Mouse (Mus musculus): ENCODE results near the gene Capg. TPM values are rescaled to one million over a fixed set of nuclear protein-coding genes. Genes with fewer than 3 reads are reported as not detected.
A peak's percentile ranks its signal among the peaks of the same experiment; 100 is the strongest.

Capg gene
- polyA plus RNA-seq, 1 experiment from 2014 or later = 148 TPM

DNA sequence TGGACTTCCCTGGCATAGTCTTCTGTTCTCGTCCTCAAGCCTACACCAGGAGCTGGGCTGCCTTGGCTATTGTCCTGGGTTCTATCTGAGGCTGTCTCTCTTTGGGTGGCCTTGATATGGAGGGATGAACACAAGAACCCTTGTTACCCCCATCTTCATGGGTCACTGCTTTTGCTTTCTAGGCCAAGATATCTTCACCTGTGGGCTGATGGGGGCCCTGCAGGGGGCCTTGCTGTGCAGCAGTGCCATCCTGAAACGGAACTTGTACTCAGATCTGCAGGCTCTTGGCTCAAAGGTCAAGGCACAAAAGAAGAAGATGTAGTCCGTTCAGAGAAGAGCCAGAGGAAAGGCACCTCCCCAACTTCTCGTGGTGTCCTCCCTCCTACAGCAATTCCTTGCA is 62.9 kb downstream of the Capg start:
- H3K36me3 ChIP-seq (ENCODE audit: insufficient read depth, low read length) = peaks cover 49% of the 10 kb centered on the region
- TF ChIP-seq CTCF (IDR thresholded peaks at IDR 0.05) (no peak), EP300 (IDR thresholded peaks at IDR 0.05) (no peak)

DNA sequence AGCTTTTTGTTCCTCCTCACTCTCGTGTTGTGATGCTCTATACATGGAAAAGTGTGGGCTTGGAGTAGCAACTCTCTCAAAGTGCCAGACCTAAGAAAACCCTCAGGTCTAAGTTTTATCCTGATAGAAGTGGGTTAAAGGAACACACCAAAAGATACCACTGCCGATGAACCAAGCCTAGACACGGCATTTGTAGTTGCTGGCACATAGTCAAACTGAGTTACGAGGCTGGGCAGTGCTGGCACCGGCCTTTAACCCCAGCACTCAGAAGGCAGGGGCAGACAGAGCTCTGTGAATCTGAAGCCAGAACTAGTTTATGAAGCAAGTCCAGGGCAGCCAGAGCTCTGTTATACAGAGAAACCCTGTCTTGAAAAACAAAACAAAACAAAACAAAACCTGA is 63.5 kb downstream of the Capg start:
- no peak for DNase-seq (ENCODE audit: low spot score)

More for the DNA sequence above, 62.9 kb downstream of the Capg start:
- Histone ChIP-seq H3K4me3 (ENCODE audit: low read depth, low read length) (no peak overlapping the region), H3K4me1 (ENCODE audit: insufficient read depth, low read depth, low read length) (no peaks in the 10 kb centered on the region), H3K9ac (replicated peaks; ENCODE audit: low read depth) (no peak overlapping the region), H3K27me3 (replicated peaks; ENCODE audit: insufficient read depth, low read length) (no peaks in the 10 kb centered on the region), H3K9me3 (ENCODE audit: low read length) (no peaks in the 10 kb centered on the region), H3K4me2 (replicated peaks; ENCODE audit: low read depth, low read length) (no peak overlapping the region), H3K27ac (ENCODE audit: low read length) (no peak overlapping the region)
- ATAC-seq = no peak
- no peak for DNase-seq (ENCODE audit: low spot score)
- WGBS = 82% methylated on average over 4 of the region's 4 CpGs

DNA sequence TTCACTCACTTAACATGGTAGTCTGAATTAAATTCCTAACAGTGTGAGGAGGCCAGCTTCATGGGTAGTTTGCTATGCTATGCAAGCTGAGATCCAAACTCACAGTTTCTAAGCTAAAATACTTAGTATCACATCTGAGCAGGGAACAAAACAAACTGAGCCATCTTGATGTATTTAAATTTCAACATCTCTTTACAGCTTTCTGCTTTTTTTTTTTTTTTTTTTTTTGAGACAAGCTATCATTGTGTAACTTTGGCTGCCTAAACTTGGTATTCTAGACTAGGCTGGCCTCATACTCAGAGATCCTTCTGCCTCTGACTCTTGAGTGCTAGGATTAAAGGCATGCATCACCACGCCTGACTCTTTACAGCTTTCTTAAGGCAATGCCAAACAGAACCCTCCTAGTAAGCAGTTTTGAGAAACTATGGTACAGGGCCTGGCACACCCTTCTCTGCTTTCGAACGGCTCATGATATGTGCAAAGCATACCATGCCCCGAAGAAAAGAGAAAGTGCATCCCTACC is 64.5 kb downstream of the Capg start:
- H3K27me3 ChIP-seq (replicated peaks; ENCODE audit: insufficient read depth, low read length) = no peaks in the 10 kb centered on the region
- H3K27ac ChIP-seq (ENCODE audit: low read length) = peak overlapping the region; percentile 27; the same call in 1 of the 2 replicates
- H3K36me3 ChIP-seq (ENCODE audit: insufficient read depth, low read length) = peaks cover 53% of the 10 kb centered on the region
- no peak overlapping the region for H3K4me3 ChIP-seq (ENCODE audit: low read depth, low read length)
- H3K9me3 ChIP-seq (ENCODE audit: low read length) = no peaks in the 10 kb centered on the region
- H3K9ac ChIP-seq (replicated peaks; ENCODE audit: low read depth) = no peak overlapping the region
- no peak for TF ChIP-seq EP300 (IDR thresholded peaks at IDR 0.05)
- TF ChIP-seq CTCF (IDR thresholded peaks at IDR 0.05) = no peak
- no peak overlapping the region for H3K4me2 ChIP-seq (replicated peaks; ENCODE audit: low read depth, low read length)
- peak; percentile 62 for DNase-seq (ENCODE audit: low spot score)
- H3K4me1 ChIP-seq (ENCODE audit: insufficient read depth, low read depth, low read length) = no peaks in the 10 kb centered on the region
- 65% methylated on average over 4 of the region's 4 CpGs for WGBS
- peak; percentile 60 for ATAC-seq

More for the DNA sequence above, 63.5 kb downstream of the Capg start:
- no peaks in the 10 kb centered on the region for H3K27me3 ChIP-seq (replicated peaks; ENCODE audit: insufficient read depth, low read length)
- no peak overlapping the region for H3K27ac ChIP-seq (ENCODE audit: low read length)
- H3K4me2 ChIP-seq (replicated peaks; ENCODE audit: low read depth, low read length) = no peak overlapping the region
- H3K4me1 ChIP-seq (ENCODE audit: insufficient read depth, low read depth, low read length) = no peaks in the 10 kb centered on the region
- no peak for ATAC-seq
- no peak for TF ChIP-seq CTCF (IDR thresholded peaks at IDR 0.05)
- no peak for TF ChIP-seq EP300 (IDR thresholded peaks at IDR 0.05)
- no peak overlapping the region for H3K9ac ChIP-seq (replicated peaks; ENCODE audit: low read depth)
- 75% methylated on average over 5 of the region's 5 CpGs for WGBS
- H3K4me3 ChIP-seq (ENCODE audit: low read depth, low read length) = no peak overlapping the region
- H3K36me3 ChIP-seq (ENCODE audit: insufficient read depth, low read length) = peaks cover 49% of the 10 kb centered on the region
- no peaks in the 10 kb centered on the region for H3K9me3 ChIP-seq (ENCODE audit: low read length)

DNA sequence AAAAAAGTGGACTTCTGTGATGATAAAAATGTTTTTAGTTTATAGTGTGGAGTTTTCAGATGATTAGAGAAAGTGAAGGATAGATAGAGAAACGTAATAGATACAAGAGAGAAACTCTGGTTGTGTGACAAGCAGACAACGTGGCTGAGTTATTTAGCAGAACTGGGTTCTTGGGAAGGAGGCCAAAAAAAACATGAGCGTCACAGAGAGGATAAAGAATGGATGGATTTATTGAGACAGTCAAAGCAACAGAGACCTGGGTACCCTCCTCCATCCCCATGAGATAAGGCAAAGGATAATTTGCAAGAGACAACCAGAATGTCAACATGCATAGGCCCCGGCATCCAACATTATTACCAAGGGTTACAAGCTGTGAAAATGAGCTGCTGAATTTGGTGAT is 66.1 kb downstream of the Capg start:
- no peak for ATAC-seq
- Histone ChIP-seq H3K27me3 (replicated peaks; ENCODE audit: insufficient read depth, low read length) (no peaks in the 10 kb centered on the region), H3K36me3 (ENCODE audit: insufficient read depth, low read length) (peaks cover 50% of the 10 kb centered on the region), H3K9ac (replicated peaks; ENCODE audit: low read depth) (no peak overlapping the region), H3K4me3 (ENCODE audit: low read depth, low read length) (no peak overlapping the region), H3K27ac (ENCODE audit: low read length) (no peak overlapping the region), H3K4me1 (ENCODE audit: insufficient read depth, low read depth, low read length) (peaks cover 7% of the 10 kb centered on the region; the same call in 1 of the 2 replicates), H3K9me3 (ENCODE audit: low read length) (no peaks in the 10 kb centered on the region), H3K4me2 (replicated peaks; ENCODE audit: low read depth, low read length) (no peak overlapping the region)
- WGBS = 56% methylated on average over 4 of the region's 4 CpGs
- TF ChIP-seq CTCF (IDR thresholded peaks at IDR 0.05) = no peak
- TF ChIP-seq EP300 (IDR thresholded peaks at IDR 0.05) = no peak
- DNase-seq (ENCODE audit: low spot score) = no peak

Other genes starting within 250 kb of the Capg start
- 1,292 and 1,589 TPM in 2 replicates for gene Sftpb, start 239.8 kb upstream of the Capg start, polyA plus RNA-seq (2015; fragmentation: Nextera tagmentation; extraction: Ambion mirVana)
- 26.1 and 27.4 TPM in 2 replicates for gene Usp39, start 199.2 kb upstream of the Capg start, polyA plus RNA-seq (2015; fragmentation: Nextera tagmentation; extraction: Ambion mirVana)
- gene 0610030E20Rik, start 197.1 kb upstream of the Capg start, polyA plus RNA-seq (2015; fragmentation: Nextera tagmentation; extraction: Ambion mirVana) = 23.0 and 24.2 TPM in 2 replicates
- 17.6 and 25.7 TPM in 2 replicates for gene Tmem150a, start 188.9 kb upstream of the Capg start, polyA plus RNA-seq (2015; fragmentation: Nextera tagmentation; extraction: Ambion mirVana)
- gene Rnf181, start 177.4 kb upstream of the Capg start, polyA plus RNA-seq (2015; fragmentation: Nextera tagmentation; extraction: Ambion mirVana) = 202 and 208 TPM in 2 replicates
- 80.5 and 83.3 TPM in 2 replicates for gene Vamp5, start 163.9 kb upstream of the Capg start, polyA plus RNA-seq (2015; fragmentation: Nextera tagmentation; extraction: Ambion mirVana)
- gene Vamp8, start 153.7 kb upstream of the Capg start, polyA plus RNA-seq (2015; fragmentation: Nextera tagmentation; extraction: Ambion mirVana) = 608 and 656 TPM in 2 replicates
- 28.6 and 32.2 TPM in 2 replicates for gene Ggcx, start 130.1 kb upstream of the Capg start, polyA plus RNA-seq (2015; fragmentation: Nextera tagmentation; extraction: Ambion mirVana)
- gene Mat2a, start 104.8 kb upstream of the Capg start, polyA plus RNA-seq (2015; fragmentation: Nextera tagmentation; extraction: Ambion mirVana) = 165 and 171 TPM in 2 replicates
- gene Sh2d6, start 22.7 kb upstream of the Capg start, polyA plus RNA-seq (2015; fragmentation: Nextera tagmentation; extraction: Ambion mirVana) = not detected in 2 replicates
- gene Elmod3, start 54.0 kb downstream of the Capg start, polyA plus RNA-seq (2015; fragmentation: Nextera tagmentation; extraction: Ambion mirVana) = 15.9 and 19.7 TPM in 2 replicates
- gene Retsat, start 54.1 kb downstream of the Capg start, polyA plus RNA-seq (2015; fragmentation: Nextera tagmentation; extraction: Ambion mirVana) = 38.9 and 42.7 TPM in 2 replicates
- 120 and 155 TPM in 2 replicates for gene Tgoln1, start 72.6 kb downstream of the Capg start, polyA plus RNA-seq (2015; fragmentation: Nextera tagmentation; extraction: Ambion mirVana)
- 17.5 and 18.6 TPM in 2 replicates for gene Tcf7l1, start 244.9 kb downstream of the Capg start, polyA plus RNA-seq (2015; fragmentation: Nextera tagmentation; extraction: Ambion mirVana)